Mouse (Mus musculus): Measurements from ENCODE around the gene Ppp1r21.

Gene Ppp1r21

DNA sequence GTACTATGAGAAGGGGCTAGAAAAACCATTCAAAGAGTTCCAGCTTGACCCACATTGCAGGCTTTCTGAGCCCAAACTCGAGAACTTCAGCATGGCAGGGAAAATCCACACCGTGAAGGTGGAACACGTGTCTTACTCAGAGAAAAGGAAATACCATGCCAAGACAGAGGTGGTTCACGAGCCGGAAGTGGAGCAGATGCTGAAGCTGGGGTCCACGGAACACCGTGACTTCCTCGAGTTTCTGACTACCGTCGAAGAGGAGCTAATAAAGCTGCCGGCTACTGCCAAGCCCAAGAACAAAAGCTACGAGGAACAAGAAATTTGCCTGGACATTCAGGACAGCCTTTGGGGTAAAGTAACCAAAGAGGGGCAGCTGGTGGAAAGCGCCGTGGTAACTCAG is 106.2 kb downstream of the Ppp1r21 start:
- in situ Hi-C loops (cut with MboI; ENCODE audit: unreplicated experiment in 2 of 2) = loop anchor here (5.0 to 25.0 kb wide), 6 partner anchors 109 to 949 kb away; no protein-coding TSS in a partner anchor

DNA sequence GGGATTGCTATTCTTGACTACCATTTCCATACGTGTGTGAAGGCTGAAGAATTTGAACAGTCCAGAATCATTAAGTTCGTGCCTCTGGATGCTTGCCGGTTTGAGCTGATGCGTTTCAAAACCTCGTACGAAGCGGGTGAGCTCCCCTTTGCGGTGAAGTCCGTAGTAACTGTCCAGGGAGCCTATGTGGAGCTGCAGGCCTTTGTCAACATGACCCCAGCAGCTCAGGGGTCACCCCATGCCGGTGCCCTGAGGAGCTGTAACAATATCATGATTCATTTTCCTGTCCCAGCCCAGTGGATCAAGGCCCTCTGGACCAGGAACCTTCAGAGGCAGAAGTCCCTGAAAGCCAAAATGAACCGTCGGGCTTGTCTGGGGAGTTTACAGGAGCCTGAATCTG is 106.7 kb downstream of the Ppp1r21 start:
- in situ Hi-C loops (cut with MboI; ENCODE audit: unreplicated experiment in 2 of 2) = loop anchor here (5.0 to 25.0 kb wide), 6 partner anchors 109 to 949 kb away; no protein-coding TSS in a partner anchor
